Mouse (Mus musculus) midbrain, postnatal 0 days (tissue): ENCODE data around the gene Shc2. TPM values are rescaled to one million over a fixed set of nuclear protein-coding genes. Genes with fewer than 3 reads are reported as not detected.

Source experiments
- ATAC-seq: fragments of 200-750 bp; cut with Nextera tagmentation; 2 replicates; pipeline ENCODE4 v1.8.0; 2017; ENCODE audit warnings: moderate number of reproducible peaks, mild to moderate bottlenecking, moderate TSS enrichment, moderate library complexity; ENCODE audit not compliant: low FRiP score
- DNase-seq: peaks from one replicate; pipeline ENCODE4 v3.0.0-alpha.2; 2015; ENCODE audit warnings: low spot score
- H3K27ac ChIP-seq: fragments of 300-500 bp; sonication (generic); 2 replicates; pipeline ENCODE4 v1.5.1; 2014; ENCODE audit warnings: low read depth, mild to moderate bottlenecking, low read length, mixed read lengths
- H3K27me3 ChIP-seq: fragments of 300-500 bp; sonication (generic); 2 replicates; pipeline ENCODE4 v1.6.1; 2014; ENCODE audit warnings: low read length, control low read depth, mixed read lengths; ENCODE audit not compliant: insufficient read depth
- H3K36me3 ChIP-seq: fragments of 300-500 bp; sonication (generic); 2 replicates; pipeline ENCODE4 v1.6.1; 2014; ENCODE audit warnings: low read length, control low read depth, mixed read lengths; ENCODE audit not compliant: insufficient read depth
- H3K4me1 ChIP-seq: fragments of 300-500 bp; sonication (generic); 2 replicates; pipeline ENCODE4 v1.6.1; 2014; ENCODE audit warnings: mild to moderate bottlenecking, control low read depth, antibody characterized with exemption, low read length, mixed read lengths; ENCODE audit not compliant: insufficient read depth
- H3K4me2 ChIP-seq: fragments of 300-500 bp; sonication (generic); 2 replicates; pipeline ENCODE4 v1.6.1; 2014; ENCODE audit warnings: low read depth, mild to moderate bottlenecking, low read length, mixed read lengths; ENCODE audit not compliant: poor library complexity, severe bottlenecking
- H3K4me3 ChIP-seq: fragments of 300-500 bp; sonication (generic); 2 replicates; pipeline ENCODE4 v1.5.1; 2014; ENCODE audit warnings: low read depth, mild to moderate bottlenecking, low read length, moderate library complexity
- H3K9ac ChIP-seq: fragments of 300-500 bp; sonication (generic); replicated peaks from 2 replicates; pipeline ENCODE4 v1.6.1; 2014; ENCODE audit warnings: mild to moderate bottlenecking, low read length, moderate library complexity, mixed read lengths; ENCODE audit not compliant: poor library complexity, severe bottlenecking
- H3K9me3 ChIP-seq: fragments of 300-500 bp; sonication (generic); 2 replicates; pipeline ENCODE4 v1.6.1; 2016; ENCODE audit warnings: low read length, control low read depth
- CTCF ChIP-seq: IDR thresholded peaks from 2 replicates; pipeline ENCODE4 v1.5.1; 2016; ENCODE audit warnings: antibody characterized with exemption, mild to moderate bottlenecking
- WGBS: fragments of 180-500 bp; shearing (Covaris S2); extraction: QIAGEN DNeasy Blood & Tissue Kit; methylation state at CpG from one replicate; pipeline ENCODE4 v1.1.7; 2014; 5-methylcytosine and 5-hydroxymethylcytosine counted together
- polyA plus RNA-seq: library from polyadenylated mRNA; unstranded; fragments of >200 nt; fragmentation: Nextera tagmentation; extraction: Ambion mirVana; gene quantifications from 2 replicates; pipeline ENCODE4 v1.2.1, GENCODE M21; 2015
- total RNA-seq: library from RNA; depleted of rRNA; stranded (reverse); fragments of >200 nt; gene quantifications from 2 replicates; pipeline ENCODE4 v1.2.3, GENCODE M21; 2014

The Shc2 gene
- total and polyA plus RNA-seq, 2 experiments from 2014 or later = 26.2 to 74.5 TPM

- H3K36me3 ChIP-seq = no peaks in the 10 kb centered on the region
- H3K9ac ChIP-seq = no peak overlapping the region
- H3K4me2 ChIP-seq = no peak overlapping the region
- WGBS = 63% methylated on average over 2 of the region's 2 CpGs
- H3K4me3 ChIP-seq = no peak overlapping the region
- H3K27ac ChIP-seq = no peak overlapping the region
- DNase-seq = no peak
- no peak for TF ChIP-seq CTCF
- H3K27me3 ChIP-seq = peaks cover 4% of the 10 kb centered on the region
- H3K9me3 ChIP-seq = no peaks in the 10 kb centered on the region
- H3K4me1 ChIP-seq = peaks cover 15% of the 10 kb centered on the region; the same call in 1 of the 2 replicates
- ATAC-seq = no peak
These were observed 29.8 kb downstream of the Shc2 start for GRCm38 (mm10) chr10:79607892-79608291.

DNA sequence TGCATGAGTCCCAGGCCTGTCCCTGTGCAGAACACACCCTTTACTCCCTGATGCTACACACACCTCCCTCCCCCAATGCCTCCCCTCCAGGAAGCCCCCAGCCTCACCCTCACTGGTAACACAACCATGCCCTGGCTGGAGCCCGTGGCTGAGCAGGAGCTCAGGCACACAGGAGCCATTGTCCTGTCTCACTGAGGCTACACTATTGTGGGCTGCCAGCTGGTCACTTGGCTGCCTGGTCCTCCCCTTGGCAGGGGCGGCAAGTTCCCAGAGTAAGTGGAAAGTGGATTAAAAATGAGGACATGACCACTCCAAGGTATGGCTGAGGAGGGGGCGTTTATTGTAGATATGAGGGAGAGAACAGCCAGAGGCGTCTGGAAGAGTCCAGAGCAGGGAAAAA is 31.2 kb downstream of the Shc2 start:
- ATAC-seq = 0 out of 2 replicates have a peak, but pooled peaks have one; percentile 23
- H3K9ac ChIP-seq = no peak overlapping the region
- no peak for TF ChIP-seq CTCF
- peaks cover 3% of the 10 kb centered on the region; the same call in 1 of the 2 replicates for H3K4me1 ChIP-seq
- H3K27me3 ChIP-seq = no peaks in the 10 kb centered on the region
- no peak overlapping the region for H3K4me3 ChIP-seq
- peak; percentile 30 for DNase-seq
- H3K36me3 ChIP-seq = no peaks in the 10 kb centered on the region
- 60% methylated on average over 4 of the region's 4 CpGs for WGBS
- no peaks in the 10 kb centered on the region for H3K9me3 ChIP-seq
- no peak overlapping the region for H3K27ac ChIP-seq
- no peak overlapping the region for H3K4me2 ChIP-seq

- Histone ChIP-seq H3K4me2 (no peak overlapping the region), H3K9me3 (no peaks in the 10 kb centered on the region), H3K27ac (no peak overlapping the region), H3K27me3 (no peaks in the 10 kb centered on the region), H3K36me3 (no peaks in the 10 kb centered on the region), H3K4me3 (no peak overlapping the region), H3K9ac (no peak overlapping the region), H3K4me1 (no peaks in the 10 kb centered on the region)
- 71% methylated on average over 4 of the region's 4 CpGs for WGBS
- TF ChIP-seq CTCF = no peak
- ATAC-seq (no peak), DNase-seq (no peak)
These were observed 39.8 kb downstream of the Shc2 start for GRCm38 (mm10) chr10:79597936-79598230.

DNA sequence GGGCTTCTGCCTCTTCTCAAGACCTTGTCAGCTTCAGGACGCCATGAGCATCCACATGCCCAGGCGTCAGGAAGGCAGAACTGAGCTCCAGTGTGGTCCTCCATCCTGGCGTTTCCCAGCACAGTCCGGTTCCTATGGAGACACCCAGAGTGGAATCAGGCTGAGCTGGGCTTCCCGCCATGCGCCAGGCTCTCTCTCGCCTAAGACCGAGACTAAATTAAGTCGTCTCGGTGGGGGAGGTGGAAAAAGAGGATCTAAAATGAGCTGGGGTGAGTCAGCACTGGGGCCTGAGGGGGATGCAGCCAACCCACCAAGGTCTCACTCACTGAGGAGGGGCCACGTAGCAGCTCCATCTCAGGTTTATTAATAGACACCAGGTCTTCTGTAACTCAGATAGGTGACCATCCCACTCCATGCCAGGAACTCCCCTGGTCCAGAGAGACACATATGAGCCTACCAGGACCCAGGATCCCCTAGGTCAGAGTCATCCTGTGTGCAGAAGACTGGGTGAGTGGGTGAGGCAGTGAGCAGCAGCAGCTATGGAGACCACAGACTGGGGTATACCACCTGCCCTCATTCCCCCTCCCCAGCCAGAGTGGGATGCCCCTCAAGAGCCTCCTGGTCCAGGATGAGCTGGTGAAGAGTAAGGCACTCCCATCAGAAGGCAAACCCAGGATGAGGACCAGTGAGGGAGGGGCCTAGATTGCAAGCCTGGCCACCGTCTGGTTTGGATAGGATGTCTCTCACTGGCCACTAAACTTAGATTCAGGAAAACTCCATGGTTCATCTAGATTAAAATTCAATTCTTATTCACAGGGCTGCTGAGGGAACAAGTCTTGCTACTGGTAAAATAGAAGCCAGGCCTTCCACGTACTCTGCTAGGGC is 40.4 kb downstream of the Shc2 start:
- Histone ChIP-seq H3K9ac (no peak overlapping the region), H3K27me3 (no peaks in the 10 kb centered on the region), H3K4me3 (no peak overlapping the region), H3K36me3 (no peaks in the 10 kb centered on the region), H3K4me1 (no peaks in the 10 kb centered on the region), H3K4me2 (no peak overlapping the region), H3K27ac (no peak overlapping the region), H3K9me3 (no peaks in the 10 kb centered on the region)
- DNase-seq = peak; percentile 26
- no peak for TF ChIP-seq CTCF
- ATAC-seq = no peak
- 21% methylated on average over 13 of the region's 13 CpGs for WGBS

DNA sequence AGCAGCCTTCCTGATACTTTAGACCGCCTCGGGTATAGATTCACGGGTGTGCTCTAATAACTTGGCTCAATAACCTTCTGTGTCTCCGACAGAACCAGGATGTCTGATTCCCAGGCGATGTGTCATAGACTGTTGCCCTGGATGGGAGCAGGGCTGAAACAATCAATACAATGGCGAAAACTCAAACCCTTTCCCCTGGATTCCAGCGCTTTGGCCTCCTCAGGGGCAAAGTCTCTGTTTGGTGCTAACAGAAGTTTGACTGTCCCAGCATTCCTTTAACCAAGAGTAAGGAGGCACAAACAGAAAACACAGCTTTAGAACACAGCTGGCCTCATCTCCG is 42.2 kb downstream of the Shc2 start:
- H3K36me3 ChIP-seq = no peaks in the 10 kb centered on the region
- ATAC-seq = no peak
- DNase-seq = no peak

DNA sequence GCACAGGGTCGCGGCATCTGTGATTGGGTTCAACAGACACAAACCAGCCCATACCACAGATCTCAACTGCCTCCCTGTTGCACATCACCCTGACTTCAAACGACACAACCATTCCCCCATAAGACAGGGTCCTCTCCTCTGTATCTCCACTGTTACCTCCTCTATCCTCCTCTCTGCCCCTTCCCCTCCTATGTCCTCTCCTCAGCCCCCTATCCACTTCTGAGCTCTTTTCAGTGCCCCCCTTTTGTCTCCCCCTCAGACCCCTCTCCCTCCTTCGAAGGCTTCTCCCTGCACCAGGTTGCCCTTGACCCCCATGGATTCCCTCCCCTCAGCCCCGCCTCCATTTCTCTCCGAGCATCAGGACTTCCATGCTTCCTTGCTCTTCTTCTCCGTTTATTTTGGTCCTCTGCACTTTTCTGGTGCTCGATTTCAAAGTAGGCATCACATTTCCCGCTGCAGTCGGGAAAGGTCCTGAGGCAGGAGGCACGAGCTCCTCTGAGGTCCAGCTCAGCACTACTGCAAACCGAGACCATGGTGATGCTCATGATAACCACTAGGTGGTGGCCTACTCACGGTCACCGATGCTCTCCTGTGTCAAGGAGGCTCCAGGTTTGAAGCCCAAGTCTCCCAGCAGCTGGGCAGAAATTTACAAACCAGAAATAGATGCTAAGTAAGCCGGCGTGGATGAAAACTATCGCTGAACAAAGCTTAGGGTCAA is 42.7 kb downstream of the Shc2 start:
- Histone ChIP-seq H3K4me2 (0 out of 2 replicates have a peak overlapping the region, but pooled peaks have one; percentile 10), H3K27me3 (no peaks in the 10 kb centered on the region), H3K4me1 (no peaks in the 10 kb centered on the region), H3K36me3 (no peaks in the 10 kb centered on the region), H3K9me3 (no peaks in the 10 kb centered on the region), H3K27ac (no peak overlapping the region), H3K4me3 (no peak overlapping the region), H3K9ac (no peak overlapping the region)
- peak; percentile 89 for DNase-seq
- TF ChIP-seq CTCF = peak; percentile 94
- WGBS = 18% methylated on average over 17 of the region's 17 CpGs
- peak; percentile 85; the same call in 1 of the 2 replicates for ATAC-seq

More for the DNA sequence above, 42.2 kb downstream of the Shc2 start:
- H3K27ac ChIP-seq = no peak overlapping the region
- WGBS = 55% methylated on average over 8 of the region's 8 CpGs
- no peaks in the 10 kb centered on the region for H3K9me3 ChIP-seq
- no peak for TF ChIP-seq CTCF
- H3K4me3 ChIP-seq = no peak overlapping the region
- no peaks in the 10 kb centered on the region for H3K4me1 ChIP-seq
- no peak overlapping the region for H3K9ac ChIP-seq
- no peaks in the 10 kb centered on the region for H3K27me3 ChIP-seq
- H3K4me2 ChIP-seq = no peak overlapping the region
